Mouse (Mus musculus): Measurements from ENCODE around the gene Tet1.
"Not testable (repeated sequence)": the region's sequence is repeated elsewhere in the genome, so short reads cannot be mapped to it uniquely, and the experiment has no call there.

Gene Tet1

DNA sequence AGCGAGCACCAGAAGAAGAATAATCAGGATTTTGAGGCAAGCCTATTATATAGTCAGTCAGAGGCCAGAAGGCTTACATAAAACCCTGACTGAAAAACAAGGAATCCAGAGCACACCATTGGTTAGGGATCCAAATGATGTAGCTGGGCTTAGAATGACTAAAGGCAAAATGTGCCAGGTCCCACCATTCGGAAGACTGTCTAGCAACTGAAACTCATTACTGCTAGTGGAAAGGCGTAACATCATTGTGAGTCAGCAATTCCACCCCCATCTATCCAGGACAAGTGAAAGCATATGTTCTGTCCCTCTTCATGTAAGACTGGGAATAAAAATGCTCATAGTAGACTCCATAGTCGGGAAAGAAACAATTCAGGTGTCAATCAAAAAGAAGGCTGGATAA lies 57.8 kb downstream of the Tet1 start:
- DNase-seq (ENCODE audit: low read depth, low spot score), result no peak

DNA sequence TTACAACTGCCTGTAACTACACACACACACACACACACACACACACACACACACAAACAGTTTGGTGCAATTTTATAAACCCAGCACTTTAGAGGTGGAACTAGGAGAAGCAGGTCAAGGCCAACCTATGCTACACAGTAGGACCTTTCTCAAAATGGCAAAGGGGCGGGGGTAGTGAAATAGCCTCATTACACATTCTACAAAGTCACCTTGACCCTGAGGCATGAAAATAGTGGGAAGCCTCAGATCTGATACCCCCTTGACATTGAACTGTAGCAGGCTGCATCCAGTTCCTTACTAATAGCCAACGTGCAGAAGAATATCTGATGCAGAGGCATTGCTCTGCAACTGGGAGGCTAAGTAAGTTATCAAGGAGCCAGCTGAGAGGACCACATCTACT lies 60.0 kb downstream of the Tet1 start:
- DNase-seq (ENCODE audit: low read depth, low spot score), result no peak

DNA sequence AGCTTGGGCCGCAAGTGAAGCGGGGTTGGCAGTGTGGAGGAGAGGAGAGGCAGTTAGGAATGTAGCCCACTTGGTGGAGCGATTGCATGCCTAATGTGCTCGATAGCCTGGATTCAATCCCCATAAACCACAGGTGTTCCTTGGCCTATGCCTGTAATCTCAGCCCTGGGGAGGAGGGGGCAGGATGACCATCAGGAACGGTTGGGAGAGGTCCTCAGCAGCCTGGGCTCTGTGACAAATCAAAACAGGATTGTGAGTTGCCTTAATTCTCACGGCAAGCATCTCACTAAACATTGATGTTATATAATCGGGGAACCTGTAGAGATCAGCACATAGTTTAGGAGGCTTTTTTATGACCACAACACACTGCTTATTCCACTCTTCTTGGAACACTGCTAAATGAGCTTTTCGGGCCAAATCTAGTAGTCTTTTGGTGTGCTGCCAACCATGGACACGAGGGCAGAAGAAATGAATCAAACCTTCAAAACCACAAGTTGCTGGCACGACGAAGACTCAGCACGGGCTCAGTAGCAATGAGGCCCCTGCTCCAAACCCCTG lies 61.6 kb downstream of the Tet1 start:
- no peak for DNase-seq (ENCODE audit: low read depth, low spot score)

DNA sequence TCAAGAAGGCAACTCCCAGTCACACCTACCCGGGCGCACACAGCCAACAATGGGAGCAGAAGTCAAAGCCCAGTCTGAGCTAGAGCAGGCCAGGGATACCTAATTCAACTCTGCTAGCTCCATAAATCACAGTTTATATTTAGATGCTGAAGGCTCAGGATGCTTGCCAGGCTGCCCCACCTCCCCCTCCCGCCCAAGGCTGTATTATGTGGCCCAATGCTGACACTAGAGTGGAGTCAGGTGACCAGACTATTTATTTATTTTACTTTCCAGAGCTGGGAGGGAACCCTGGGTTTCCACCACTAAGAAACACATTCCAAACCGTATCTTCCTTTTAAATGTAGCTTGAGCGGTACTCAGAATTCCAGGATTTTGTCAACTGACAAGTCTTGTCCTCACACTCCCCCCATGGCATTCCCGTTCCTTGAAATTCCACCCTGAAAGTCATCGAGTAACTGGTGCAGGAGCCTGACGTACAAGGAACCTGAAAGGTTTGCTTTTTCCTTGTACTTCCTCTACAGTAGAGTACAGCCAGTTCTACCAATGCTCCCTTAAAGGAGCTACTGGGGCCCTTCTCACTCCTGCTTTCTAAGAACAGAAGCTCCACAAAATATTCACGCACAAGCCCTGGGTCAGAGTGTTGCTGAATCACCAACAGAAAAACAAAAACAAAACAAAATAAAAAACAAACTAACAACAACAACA lies 64.9 kb downstream of the Tet1 start:
- DNase-seq (ENCODE audit: low read depth, low spot score), result no peak

DNA sequence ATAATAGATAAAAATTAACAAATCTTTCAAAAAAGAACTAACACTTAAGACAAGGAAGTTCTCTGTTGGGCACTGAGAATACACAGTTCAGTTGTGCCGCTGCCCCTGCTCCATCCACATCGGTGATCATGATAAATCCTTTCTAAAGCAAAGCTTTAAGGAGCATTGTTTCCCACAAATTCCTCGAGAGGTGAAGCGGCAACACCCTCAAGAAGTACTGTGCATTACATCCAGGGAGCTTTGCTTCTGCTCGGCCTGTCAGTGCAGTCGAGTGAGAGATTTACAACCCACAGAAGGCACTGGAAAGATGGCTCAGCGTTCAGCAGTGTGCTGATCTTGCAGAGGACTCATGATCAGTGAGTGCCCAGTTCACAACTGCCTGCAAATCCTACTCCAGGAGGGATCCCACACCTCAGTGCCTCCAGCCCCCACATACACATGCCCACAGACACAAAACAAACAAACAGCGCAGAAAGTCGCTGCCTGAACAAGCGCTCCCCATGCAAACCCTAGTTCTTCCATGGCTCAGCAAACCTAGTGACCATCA lies 66.8 kb downstream of the Tet1 start:
- no peak for DNase-seq (ENCODE audit: low read depth, low spot score)

- DNase-seq (ENCODE audit: low read depth, low spot score), result no peak
Observed at GRCm38 (mm10) chr10:62840687-62841086, 68.1 kb downstream of the Tet1 start.

DNA sequence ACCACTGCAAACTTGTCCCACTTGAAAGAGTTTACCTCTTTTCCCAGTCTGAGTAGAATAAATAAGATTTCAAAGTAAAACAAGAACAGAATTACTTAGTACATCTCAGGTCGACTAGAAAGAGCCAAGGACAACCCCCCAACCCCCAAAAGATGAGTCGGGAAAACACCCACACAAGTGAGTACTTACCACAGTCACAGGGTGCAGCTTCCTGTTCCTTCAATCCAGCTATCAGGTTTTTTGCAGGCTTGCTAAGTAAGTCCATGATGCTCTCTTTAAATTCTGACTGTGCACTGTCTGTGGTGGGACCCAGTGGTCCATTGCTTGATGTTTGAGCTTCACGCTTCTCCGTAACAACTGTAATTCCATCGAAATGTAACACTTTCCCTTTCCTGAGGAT lies 70.8 kb downstream of the Tet1 start:
- no peak for DNase-seq (ENCODE audit: low read depth, low spot score)

DNA sequence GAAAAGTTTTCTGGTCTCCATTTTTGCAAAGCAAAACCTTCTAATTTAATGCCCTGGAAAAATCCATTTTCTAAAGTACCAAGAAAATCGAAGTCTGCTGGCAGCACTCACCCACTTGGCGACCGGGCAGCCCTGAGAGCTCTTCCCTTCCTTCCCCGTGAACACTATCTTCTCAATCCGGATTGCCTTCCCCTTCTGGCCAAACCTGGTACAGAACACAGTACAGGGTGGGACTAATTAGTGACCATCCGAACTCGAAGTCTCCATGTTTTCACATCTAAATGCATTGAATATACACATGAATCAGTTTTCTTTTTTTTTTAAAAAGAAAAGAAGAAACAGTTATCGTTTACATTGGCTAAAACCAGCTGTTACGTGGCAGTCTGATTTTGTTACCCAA lies 76.0 kb downstream of the Tet1 start:
- DNase-seq (ENCODE audit: low read depth, low spot score), result no peak

DNA sequence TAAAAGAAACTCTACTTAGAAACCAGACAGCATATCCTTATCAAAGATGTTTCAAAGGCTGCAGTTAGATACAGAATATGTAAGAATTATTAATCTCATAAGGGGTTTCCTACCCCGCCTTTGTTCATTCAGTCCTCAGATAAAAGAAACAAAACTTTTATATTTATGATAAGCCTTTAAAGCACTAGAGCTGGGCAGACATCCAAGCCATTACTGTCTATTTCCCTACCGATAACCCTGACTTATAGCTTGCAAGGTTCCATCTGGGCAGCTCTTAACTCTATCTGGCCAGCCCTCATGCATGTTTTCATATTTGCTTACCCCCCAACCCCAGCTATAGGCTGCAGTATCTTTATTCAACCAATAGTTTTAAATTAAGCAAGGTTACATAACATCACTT lies 77.2 kb downstream of the Tet1 start:
- no peak for DNase-seq (ENCODE audit: low read depth, low spot score)

DNA sequence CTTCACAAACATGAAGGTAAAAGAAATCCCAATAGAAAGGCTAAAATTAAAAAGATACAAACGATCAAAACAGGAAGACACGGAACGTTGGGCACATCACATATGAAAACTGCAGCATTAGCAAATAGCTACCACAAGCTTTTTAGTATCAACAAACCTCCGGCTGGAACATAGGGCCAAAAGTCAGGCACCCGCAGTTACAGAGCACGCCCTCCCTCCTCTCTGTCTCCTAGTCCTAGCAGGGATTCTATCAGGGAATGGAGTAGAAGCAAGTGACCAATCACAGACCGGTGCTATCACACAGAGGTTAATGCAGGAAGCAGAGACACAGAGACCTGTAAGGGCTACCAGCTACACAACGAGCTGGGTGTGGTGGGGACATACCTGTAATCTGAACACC lies 84.3 kb downstream of the Tet1 start:
- no peak for DNase-seq (ENCODE audit: low read depth, low spot score)

DNA sequence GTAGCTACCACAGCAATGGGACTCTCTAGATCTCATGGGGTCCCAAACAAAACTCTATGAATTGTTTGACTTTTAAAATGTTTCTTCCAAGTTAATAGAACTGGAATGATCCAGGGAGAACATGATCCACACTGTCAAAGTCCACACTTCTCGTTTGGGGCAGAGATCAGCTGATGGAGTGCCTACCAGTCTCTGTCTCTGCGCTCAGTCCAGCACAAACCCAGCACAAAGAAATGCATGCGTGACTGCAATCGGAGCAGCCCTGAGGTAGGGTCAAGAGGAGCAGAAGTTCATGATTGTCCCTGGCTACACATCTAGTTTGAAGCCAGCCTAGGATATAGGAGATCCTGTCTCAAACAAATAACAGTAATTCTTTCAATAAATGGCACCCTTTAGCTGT lies 85.4 kb downstream of the Tet1 start:
- DNase-seq (ENCODE audit: low read depth, low spot score), result no peak

GRCm38 (mm10) chr10:62810010-62810409 lies 98.8 kb downstream of the Tet1 start:
- peak; percentile 39 for DNase-seq (ENCODE audit: low read depth, low spot score)

- DNase-seq (ENCODE audit: low read depth, low spot score), result no peak
Observed at GRCm38 (mm10) chr10:62808766-62809165, 100.0 kb downstream of the Tet1 start.

GRCm38 (mm10) chr10:62808316-62808715 lies 100.5 kb downstream of the Tet1 start:
- DNase-seq (ENCODE audit: low read depth, low spot score), result no peak

DNA sequence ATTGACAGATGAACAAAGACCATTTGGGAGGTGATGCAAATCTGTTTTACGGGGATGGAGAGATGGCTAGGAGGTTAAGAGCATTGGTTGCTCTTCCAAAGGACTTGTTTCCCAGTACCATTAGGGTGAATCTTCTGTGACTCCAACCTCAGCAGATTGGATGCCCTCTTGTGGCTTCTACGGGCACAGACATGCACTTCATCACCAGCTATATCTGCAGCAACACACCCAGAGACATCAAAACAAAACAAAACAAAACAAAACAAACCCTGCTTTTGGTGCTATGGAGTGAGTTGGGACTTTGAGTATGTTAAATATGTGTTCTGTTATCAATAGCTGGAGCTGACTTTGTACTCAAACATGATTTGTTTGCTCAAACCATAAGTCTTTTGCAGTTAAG lies 104.7 kb downstream of the Tet1 start:
- DNase-seq (ENCODE audit: low read depth, low spot score), result peak; percentile 49

GRCm38 (mm10) chr10:62803296-62803695 lies 105.5 kb downstream of the Tet1 start:
- DNase-seq (ENCODE audit: low read depth, low spot score), result no peak

GRCm38 (mm10) chr10:62794221-62794620 lies 114.6 kb downstream of the Tet1 start:
- no peak for DNase-seq (ENCODE audit: low read depth, low spot score)

GRCm38 (mm10) chr10:62793091-62793453 lies 115.7 kb downstream of the Tet1 start:
- DNase-seq (ENCODE audit: low read depth, low spot score), result peak; percentile 22

DNA sequence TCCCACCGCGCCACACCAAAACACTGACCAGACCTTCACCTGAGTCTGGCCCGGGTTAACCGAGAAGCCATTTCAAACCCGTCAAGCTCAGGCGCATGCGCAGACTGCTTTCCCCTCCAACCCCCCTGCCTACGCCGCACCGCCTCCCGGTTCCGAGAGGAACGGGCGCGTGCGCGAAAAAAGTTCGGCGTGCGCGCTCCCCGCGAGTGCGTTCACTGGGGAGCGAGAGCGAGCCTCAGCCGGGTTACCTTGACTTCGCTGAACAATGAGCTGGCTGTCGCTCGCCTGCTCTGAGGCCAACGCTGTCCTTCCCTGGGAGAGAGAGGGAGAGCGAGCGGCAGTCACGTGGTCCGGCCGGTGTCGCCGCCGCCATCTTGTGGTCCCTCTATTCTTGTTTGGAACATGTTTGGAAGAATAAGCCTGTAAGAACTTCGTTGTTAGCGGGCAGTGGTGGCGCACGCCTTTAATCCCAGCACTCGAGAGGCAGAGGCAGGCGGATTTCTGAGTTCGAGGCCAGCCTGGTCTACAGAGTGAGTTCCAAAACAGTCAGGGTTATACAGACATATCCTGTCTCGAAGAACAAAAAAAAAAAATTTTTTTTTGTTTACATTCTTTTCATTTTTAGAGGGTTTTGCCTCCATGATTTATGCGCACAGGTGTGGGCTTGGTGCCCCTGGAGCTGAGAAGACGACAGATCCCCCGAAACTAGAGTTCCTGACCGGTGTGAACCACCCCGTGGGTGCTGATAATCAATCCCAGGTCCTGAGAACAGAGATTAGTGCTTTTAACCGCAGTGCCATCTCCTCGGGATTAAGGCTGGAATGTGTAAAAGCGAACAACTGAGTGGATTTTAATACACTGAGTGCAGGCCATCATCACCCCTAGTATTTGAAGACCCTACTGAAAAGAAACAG lies 116.4 kb downstream of the Tet1 start, which contains the start of gene Ccar1:
Gene Ccar1, minus strand, starts transcription at position 110 of the 914 bp plus-strand sequence.
- peak; percentile 100 for DNase-seq (ENCODE audit: low read depth, low spot score)

GRCm38 (mm10) chr10:62791251-62792176 lies 117.3 kb downstream of the Tet1 start:
- DNase-seq (ENCODE audit: low read depth, low spot score), result no peak

- not testable (repeated sequence) for DNase-seq (ENCODE audit: low read depth, low spot score)
Observed at GRCm38 (mm10) chr10:62781776-62782175, 127.0 kb downstream of the Tet1 start.

Data from CD4-positive, CD25-positive, alpha-beta regulatory T cell, adult 2 months (primary cell).